Mouse (Mus musculus) urinary bladder, postnatal 36 days (tissue): ENCODE data around the gene Gm6793.

Experiments used
- DNase-seq, 2 experiments: peaks; one replicate each; pipeline ENCODE4 v3.0.0; 2022; ENCODE audit warnings: low spot score in 2 of 2, mixed read lengths in 1 of 2

Gene Gm6793

DNA sequence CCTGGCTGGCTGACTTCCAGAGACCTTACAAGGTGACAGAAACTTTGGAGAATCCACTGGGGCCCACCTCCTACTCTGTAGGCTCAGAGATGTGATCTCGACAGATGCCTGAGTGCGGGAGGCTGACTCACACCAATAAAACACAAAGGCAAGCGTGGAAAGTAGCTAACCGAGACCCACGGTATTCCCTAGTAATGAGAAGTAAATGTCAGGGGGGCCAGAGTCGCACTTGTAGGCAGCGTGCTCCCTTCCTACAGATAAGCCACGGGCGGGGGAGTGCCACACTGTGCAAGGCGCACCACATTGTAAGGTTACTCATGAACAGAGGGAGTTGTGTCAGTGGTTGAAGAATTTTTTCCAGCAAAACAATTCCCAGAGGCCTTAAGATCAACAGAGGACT is 30.3 kb downstream of the Gm6793 start:
- no peak for DNase-seq

DNA sequence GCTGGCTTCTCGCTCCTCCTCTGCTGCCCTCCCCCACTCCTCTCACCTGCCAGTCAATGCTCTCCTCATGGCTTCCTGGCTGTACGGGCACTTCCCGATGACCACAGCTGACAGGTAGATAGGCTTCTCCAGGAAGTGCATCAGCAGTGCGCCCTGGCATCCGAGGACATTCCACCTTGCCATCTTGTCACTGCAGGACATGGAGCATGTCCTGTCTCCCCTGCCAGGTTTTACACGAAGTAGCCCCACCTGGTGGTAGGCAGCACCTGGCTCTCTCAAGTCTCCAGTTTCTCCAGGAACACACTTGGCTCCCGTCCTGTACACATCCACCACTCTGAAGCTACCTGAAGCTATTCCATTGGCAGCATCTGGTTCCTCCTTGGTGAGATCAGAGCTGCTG is 32.7 kb downstream of the Gm6793 start:
- DNase-seq: no peak

DNA sequence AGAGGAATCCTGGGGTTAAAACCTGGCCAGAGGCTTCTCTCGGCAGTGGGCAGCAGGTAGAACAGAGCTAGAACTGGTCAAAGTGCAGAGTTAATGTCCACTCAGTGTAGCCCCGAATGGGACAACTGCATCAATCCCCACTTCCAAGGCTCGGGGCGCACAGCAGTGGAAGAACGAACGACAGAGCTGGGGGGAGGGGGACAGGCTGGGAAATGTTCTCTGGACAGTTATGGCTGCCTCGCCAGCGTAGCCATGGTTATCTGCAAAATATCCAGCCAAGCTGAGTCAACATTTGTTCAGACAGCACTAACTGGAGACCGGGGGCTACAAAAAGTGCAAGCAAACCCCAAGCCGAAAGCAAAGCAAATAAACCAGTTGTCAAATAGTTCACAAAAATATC is 36.7 kb downstream of the Gm6793 start:
- no peak for DNase-seq

DNA sequence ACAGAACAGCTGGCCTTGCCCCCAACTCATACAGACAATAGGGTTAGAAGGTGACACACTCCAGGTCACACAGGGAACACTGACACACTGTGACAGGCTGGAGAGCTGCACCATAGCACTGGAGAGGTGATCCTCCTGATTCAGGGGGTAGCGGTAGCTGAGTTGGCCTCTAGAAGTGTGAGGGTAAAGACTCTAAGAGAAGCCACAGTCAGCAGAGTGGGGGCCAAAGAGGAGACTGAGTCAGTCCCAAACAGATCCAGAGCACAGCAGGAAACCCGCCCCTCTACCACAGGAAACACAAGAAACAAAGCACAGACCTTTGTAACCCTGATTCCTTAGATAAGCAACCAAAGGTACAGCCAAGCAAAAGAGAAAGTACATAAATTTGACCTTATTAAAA is 38.5 kb downstream of the Gm6793 start:
- DNase-seq: no peak

DNA sequence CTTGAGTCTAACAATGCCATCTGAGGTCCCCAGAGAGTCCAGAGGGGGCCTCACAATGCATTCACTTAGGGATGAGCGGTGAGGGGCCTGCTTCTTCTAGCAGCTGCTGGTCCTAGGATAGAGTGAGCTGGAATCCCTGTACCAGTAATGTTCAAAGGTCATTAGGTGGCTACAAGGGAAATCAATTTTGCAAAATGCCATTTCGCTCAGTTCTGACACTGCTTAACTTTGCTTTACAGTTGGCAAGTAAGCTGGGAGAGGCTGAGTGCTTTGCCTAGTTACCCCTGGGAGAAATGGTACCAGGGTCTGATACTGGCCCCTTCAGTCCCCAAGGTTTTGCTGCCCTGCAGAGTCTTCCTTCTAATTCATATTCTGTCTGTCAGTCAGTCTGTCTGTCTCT is 39.1 kb downstream of the Gm6793 start:
- DNase-seq: no peak

DNA sequence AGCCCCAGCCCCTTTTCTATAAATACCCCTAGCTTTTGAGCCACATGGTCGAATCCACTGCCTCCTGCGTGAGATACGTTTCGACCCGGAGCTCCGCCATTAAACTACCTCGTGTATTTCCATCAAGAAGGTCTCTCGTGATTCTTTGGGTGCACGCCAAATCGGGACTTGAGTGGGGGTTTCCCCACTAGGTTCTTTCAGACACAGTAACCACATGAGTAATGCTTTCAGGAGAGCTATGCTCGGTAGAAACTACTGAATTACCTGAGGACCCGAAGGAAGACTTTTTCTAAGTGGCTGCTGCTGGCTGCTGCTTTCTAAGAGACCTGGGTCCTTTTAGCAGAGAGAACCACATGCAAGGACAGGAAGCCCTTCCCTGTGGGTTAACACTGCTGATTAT is 40.7 kb downstream of the Gm6793 start:
- DNase-seq: no peak

DNA sequence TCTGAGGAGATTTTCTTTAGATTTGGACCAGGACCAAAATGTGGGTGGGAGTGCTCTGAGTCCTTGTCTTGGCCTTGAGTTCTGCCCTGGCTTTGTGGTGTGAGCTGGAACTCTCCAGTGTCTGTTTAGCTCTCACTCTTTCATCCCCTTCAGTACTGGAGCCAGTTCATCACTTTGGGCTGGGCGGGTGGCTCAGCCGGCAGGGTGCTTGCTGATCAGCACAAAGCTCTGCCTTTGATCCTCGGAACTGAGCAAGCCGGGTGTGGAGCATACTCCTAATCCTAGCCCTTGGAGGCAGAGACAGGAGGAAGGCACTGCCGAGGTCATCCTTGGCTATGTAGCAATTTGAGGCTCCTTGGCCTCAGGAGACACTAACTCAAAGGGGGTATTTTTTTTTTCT is 45.8 kb downstream of the Gm6793 start:
- no peak for DNase-seq

DNA sequence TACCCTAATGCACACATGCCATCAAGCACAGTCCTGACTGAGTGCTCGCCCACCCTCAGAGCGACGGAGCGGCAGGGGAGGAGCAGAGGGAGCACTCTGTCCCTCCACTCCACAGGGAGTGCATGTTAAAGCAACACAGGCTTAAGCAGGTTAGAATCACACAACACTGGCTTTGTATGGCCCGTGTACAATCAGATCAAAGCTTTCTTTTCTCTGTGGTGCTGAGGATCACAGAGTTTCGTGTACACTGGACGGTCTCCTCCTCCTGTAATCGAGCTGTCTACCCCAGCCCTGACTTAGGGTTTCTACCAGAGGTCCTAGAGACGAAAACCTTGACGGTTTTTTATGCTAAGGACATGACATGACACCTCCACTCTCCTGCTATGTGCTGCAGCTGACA is 46.3 kb downstream of the Gm6793 start:
- no peak for DNase-seq

DNA sequence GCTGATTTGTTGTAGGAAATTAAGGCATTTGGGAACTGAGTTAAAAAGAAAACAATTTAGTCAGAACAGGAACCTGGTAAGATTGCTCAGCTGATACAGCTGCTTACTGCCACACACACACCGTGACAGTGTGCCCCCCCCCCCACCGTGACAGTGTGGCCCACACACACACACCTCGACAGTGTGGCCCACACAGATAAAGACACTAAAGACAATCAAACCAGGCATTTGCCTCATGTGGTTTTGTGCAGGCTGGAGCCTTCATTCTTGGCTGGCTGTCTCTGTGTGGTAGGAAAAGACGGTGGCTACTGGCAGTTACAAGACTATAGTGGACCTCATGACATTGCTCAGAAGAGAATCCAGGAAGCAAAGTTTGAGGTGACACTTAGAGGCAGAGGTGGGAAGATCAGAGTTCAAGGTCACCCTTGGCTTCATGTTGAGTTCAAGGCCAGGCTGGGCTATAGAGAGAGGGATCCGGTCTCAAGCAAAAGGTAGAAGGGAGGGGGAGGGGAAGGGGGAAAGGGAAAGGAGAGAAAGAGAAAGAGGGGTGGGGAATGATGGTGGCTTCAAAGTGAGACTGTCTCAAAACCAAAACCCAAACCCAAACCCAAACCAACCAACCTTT is 47.5 kb downstream of the Gm6793 start:
- DNase-seq: no peak

DNA sequence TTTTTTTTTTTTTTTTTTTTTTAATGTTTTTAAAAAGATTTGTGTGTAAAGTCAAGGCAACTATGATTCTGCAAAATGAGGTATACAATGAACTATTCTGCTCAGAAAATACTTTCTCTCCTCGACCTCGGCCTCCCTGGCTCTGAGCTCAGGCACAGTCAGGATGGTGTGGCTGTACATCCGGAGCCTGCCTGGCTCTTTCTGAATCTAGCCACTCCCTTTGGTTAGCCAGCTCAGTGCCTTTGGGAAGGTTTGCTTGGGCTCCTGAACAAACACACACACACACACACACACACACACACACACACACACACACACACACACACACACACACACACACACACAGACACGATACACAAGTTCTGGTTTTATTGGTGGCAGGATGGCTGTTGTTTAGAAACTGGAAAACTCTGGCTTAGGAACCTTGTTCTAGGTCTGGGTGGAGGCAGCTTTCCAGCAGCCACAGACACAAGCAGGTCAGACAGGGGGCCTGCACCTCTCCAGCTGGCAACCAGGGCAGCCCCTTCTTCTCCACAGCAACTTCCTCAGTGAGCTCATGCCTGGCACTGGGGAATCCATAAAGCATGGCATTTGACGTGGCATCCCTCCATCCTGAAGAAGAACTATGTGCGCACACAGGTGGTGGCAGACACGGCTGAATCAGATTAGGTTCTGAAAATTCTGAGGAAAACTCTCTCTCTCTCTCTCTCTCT is 49.8 kb downstream of the Gm6793 start:
- no peak for DNase-seq

DNA sequence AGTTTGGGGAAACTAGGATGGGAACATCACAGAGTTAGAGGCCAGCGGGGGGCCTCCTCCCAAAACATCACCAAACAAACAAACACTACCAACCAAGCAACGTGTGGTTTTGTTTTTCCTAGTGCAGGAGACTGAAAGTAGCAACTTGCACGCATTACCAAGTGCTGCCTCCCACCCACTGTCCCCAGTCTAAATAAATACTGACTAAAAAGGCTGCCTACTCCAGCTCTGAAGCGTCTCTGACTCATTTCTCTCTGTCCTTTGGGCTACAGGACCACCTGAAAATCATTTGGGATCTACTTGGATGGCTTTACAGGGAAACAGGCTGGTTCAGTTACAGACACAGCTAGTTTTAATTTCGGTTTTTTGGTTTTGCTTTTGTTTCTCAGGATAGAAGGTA is 50.5 kb downstream of the Gm6793 start:
- no peak for DNase-seq

DNA sequence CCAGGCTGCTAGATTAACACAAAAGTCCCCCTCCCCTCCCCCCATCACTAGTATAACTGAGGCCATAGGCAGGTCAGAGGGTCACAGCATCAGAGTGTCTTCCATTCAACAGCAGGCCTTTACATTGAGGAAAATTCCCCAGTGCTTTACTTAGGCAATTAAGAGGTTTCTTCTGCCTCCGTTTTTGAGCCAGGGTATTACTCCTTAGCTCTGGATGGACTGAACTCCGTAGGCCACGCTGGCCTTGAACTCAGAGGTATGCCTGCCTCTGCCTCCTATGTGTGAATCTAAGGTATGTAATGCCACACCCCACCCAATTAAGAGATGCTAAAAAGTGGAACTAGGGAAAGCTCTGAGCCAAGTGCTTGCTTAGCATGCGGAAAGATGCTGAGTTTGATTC is 51.3 kb downstream of the Gm6793 start:
- DNase-seq: no peak
